Mouse (Mus musculus): ENCODE measurements at regions not wholly inside any gene's neighbourhood (a gene's known extent, or its start where the extent isn't known, plus 50 kb on each side); places are given as distances from the start of the nearest gene placed in this dataset.

- TF ChIP-seq CTCF (IDR thresholded peaks at IDR 0.05; ENCODE audit: low read depth) (no peak), EP300 (IDR thresholded peaks at IDR 0.05; ENCODE audit: low read depth) (no peak)
Observed at GRCm38 (mm10) chr10:66953248-66953975, 142.5 kb upstream of the Jmjd1c start.
